Mouse (Mus musculus) E14TG2a.4 (cell line): Measurements from ENCODE around the gene Olfr735.

ENCODE experiments used
- H3K27me3 ChIP-seq: 2 replicates; pipeline ENCODE4 v1.6.1; 2014; ENCODE audit warnings: low read length, control low read depth; ENCODE audit not compliant: insufficient read depth
- H3K36me3 ChIP-seq: 2 replicates; pipeline ENCODE4 v1.6.1; 2014; ENCODE audit warnings: low read length, control low read depth; ENCODE audit not compliant: insufficient read depth
- H3K4me1 ChIP-seq: replicated peaks from 2 replicates; pipeline ENCODE4 v1.6.1; 2014; ENCODE audit warnings: low read depth, low read length, control low read depth
- H3K4me3 ChIP-seq: replicated peaks from 2 replicates; pipeline ENCODE4 v1.5.1; 2014; ENCODE audit warnings: mild to moderate bottlenecking, low read length
- H3K9me3 ChIP-seq: 2 replicates; pipeline ENCODE4 v1.6.1; 2014; ENCODE audit warnings: low read length, control low read depth
- CTCF ChIP-seq: conservative IDR thresholded peaks from 2 replicates; pipeline ENCODE4 v1.5.1; 2014; ENCODE audit warnings: low read length
- NANOG ChIP-seq: IDR thresholded peaks from 2 replicates; pipeline ENCODE4 v1.6.1; 2014; ENCODE audit warnings: borderline replicate concordance, low read length, mixed read lengths
- POU5F1 ChIP-seq: IDR thresholded peaks from 2 replicates; pipeline ENCODE4 v1.6.1; 2014; ENCODE audit warnings: low read length, borderline replicate concordance

The Olfr735 gene

GRCm38 (mm10) chr14:50348796-50349195 lies at the start of gene Olfr735:
TSS of gene Olfr735 (minus strand) at chr14:50348872.
- TF ChIP-seq CTCF (no peak), POU5F1 (no peak), NANOG (no peak)
- H3K36me3 ChIP-seq = no peaks in the 10 kb centered on the region
- H3K27me3 ChIP-seq = no peaks in the 10 kb centered on the region
- no peaks in the 10 kb centered on the region for H3K4me1 ChIP-seq
- H3K4me3 ChIP-seq = no peak within 1 kb of the TSS
- no peaks in the 10 kb centered on the region for H3K9me3 ChIP-seq

GRCm38 (mm10) chr14:50380863-50381262 lies 32.2 kb upstream of the Olfr735 start, which contains the start of gene Olfr736:
TSS of gene Olfr736 (plus strand) at chr14:50381163.
- Histone ChIP-seq H3K4me3 (no peak within 1 kb of the TSS), H3K9me3 (no peaks in the 10 kb centered on the region), H3K4me1 (no peaks in the 10 kb centered on the region), H3K36me3 (no peaks in the 10 kb centered on the region), H3K27me3 (no peaks in the 10 kb centered on the region)
- no peak for TF ChIP-seq POU5F1
- no peak for TF ChIP-seq CTCF
- no peak for TF ChIP-seq NANOG

DNA sequence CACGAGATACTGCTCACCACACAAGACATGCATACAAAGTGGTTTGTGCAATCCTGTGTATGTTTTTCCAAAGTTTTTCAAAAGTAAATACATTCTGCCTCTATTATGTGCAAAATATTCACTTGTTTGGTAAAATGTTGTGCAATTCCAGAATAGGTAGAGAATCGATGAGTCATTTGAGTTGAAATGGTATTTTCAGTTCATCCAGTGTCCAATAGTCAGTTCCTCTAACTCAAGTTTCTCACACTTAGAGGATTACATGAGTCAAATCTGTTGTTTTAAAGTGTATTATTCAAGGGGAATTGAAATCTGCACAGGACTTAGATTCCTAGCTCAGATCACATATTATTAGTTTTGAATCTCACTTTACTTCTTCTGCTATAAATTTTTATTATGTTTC lies 14.9 kb upstream of the Olfr735 start:
- no peaks in the 10 kb centered on the region for H3K4me1 ChIP-seq
- H3K27me3 ChIP-seq = no peaks in the 10 kb centered on the region
- no peaks in the 10 kb centered on the region for H3K9me3 ChIP-seq
- no peak for TF ChIP-seq CTCF
- TF ChIP-seq POU5F1 = no peak
- no peak for TF ChIP-seq NANOG
- H3K36me3 ChIP-seq = no peaks in the 10 kb centered on the region
- H3K4me3 ChIP-seq = no peak overlapping the region

- no peak for TF ChIP-seq POU5F1
- TF ChIP-seq CTCF = no peak
- TF ChIP-seq NANOG = no peak
- H3K27me3 ChIP-seq = no peaks in the 10 kb centered on the region
- H3K9me3 ChIP-seq = peaks cover 4% of the 10 kb centered on the region; the same call in 1 of the 2 replicates
- H3K36me3 ChIP-seq = no peaks in the 10 kb centered on the region
- no peaks in the 10 kb centered on the region for H3K4me1 ChIP-seq
- no peak overlapping the region for H3K4me3 ChIP-seq
Observed at GRCm38 (mm10) chr14:50360480-50360879, 11.8 kb upstream of the Olfr735 start.

- TF ChIP-seq NANOG (no peak), POU5F1 (no peak), CTCF (no peak)
- H3K9me3 ChIP-seq = peaks cover 17% of the 10 kb centered on the region
- H3K27me3 ChIP-seq = no peaks in the 10 kb centered on the region
- no peak within 1 kb of the TSS for H3K4me3 ChIP-seq
- no peaks in the 10 kb centered on the region for H3K36me3 ChIP-seq
- no peaks in the 10 kb centered on the region for H3K4me1 ChIP-seq
Observed at GRCm38 (mm10) chr14:50357593-50357992, 8.9 kb upstream of the Olfr735 start, which contains the start of gene Tlr11. TSS of gene Tlr11 (plus strand) at chr14:50357914.

DNA sequence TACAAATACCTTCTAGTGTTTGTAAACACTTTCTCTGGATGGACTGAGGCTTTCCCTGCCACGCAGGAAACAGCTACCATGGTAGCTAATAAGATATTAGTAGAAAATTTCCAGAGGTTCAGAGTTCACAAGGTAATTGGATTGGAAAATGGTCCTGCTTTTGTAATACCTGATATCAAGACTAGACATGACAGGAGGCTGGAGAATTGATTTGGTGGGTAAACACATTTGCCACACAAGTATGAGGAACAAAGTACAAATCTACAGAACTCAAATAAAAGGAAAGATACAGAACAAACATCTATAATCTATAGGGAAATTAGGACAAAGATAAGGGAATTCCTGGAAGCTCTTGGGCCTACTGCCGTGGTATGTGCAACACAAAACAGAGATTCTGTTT lies 8.1 kb upstream of the Olfr735 start:
- Histone ChIP-seq H3K27me3 (no peaks in the 10 kb centered on the region), H3K4me3 (no peak overlapping the region)
- no peak for TF ChIP-seq POU5F1

DNA sequence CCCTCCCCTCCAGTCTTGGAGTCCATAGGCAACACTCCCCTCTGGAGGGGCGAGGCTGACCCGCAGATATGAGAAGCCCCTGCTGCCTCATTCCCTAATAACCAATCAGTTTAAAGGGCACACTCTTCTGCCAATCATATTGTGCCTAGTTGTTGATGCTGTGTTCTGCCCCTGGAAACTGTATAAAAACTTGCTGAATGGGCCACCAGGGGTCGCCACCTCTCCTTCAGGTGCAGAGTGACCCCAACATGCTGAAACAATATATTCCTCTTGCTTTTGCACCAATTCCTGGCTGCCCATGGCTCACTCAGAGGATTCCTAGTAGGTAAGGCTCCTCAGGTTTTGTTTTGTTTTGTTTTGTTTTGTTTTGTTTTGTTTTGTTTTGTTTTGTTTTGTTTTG lies 3.8 kb upstream of the Olfr735 start:
- TF ChIP-seq POU5F1 (no peak), CTCF (peak; percentile 59), NANOG (no peak)
- peaks cover 17% of the 10 kb centered on the region for H3K9me3 ChIP-seq
- H3K36me3 ChIP-seq = no peaks in the 10 kb centered on the region
- no peaks in the 10 kb centered on the region for H3K4me1 ChIP-seq
- no peaks in the 10 kb centered on the region for H3K27me3 ChIP-seq
- no peak overlapping the region for H3K4me3 ChIP-seq

More for the DNA sequence above, 8.1 kb upstream of the Olfr735 start:
- H3K9me3 ChIP-seq = peaks cover 17% of the 10 kb centered on the region
- no peaks in the 10 kb centered on the region for H3K36me3 ChIP-seq
- H3K4me1 ChIP-seq = no peaks in the 10 kb centered on the region

GRCm38 (mm10) chr14:50326661-50327060 lies 22.0 kb downstream of the Olfr735 start, which contains the start of gene Olfr734:
TSS of gene Olfr734 (minus strand) at chr14:50326761.
- Histone ChIP-seq H3K4me3 (no peak within 1 kb of the TSS), H3K27me3 (no peaks in the 10 kb centered on the region), H3K36me3 (no peaks in the 10 kb centered on the region), H3K4me1 (no peaks in the 10 kb centered on the region), H3K9me3 (peaks cover 7% of the 10 kb centered on the region; the same call in 1 of the 2 replicates)
- TF ChIP-seq POU5F1 (no peak), CTCF (no peak), NANOG (no peak)

DNA sequence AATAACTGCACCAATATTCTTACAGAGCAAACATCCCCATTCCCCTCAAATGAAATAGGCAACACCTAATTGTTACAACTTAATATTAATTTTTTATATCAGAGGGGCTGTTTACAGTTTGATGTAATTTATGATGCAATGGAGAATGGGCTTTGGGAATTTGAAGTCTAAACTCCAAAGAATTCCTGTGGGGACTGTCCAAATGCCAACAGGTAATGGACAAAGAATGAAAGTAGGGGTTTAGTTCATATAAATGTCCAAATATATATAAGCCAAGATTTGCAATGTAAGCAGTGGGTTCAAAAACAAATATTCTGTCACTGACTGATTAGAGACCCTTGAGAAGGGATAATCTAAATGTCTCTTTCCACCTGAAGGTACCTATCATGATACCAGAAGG lies 47.2 kb downstream of the Olfr735 start, which contains the start of gene Olfr733:
TSS of gene Olfr733 (minus strand) at position 101 of the 400 bp plus-strand sequence.
- Histone ChIP-seq H3K4me3 (no peak within 1 kb of the TSS), H3K36me3 (no peaks in the 10 kb centered on the region), H3K4me1 (no peaks in the 10 kb centered on the region), H3K27me3 (no peaks in the 10 kb centered on the region), H3K9me3 (no peaks in the 10 kb centered on the region)
- TF ChIP-seq POU5F1 = no peak
- no peak for TF ChIP-seq NANOG
- TF ChIP-seq CTCF = no peak
